ENCODE assay signal across 10 mouse cellular contexts in the genomic region with DNA sequence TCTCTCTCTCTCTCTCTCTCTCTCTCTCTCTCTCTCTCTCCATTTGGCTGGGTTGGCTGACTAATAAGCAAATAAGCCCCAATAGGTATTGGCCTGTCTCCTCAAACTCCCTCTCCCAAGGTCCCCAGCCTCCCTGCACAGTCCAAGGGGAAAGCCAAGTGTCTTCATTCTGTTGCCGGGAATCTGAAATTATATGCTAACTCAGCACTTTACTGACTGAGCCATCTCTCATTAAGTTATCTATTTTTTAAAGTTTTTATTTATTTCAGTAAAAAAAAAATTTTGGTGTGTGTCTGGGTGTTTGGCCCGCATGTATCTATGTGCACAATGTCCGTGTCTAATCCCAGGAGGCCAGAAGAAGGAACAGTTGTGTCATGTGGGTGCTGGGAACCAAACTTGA. TPM values are rescaled to one million over a fixed set of nuclear protein-coding genes. Genes with fewer than 3 reads are reported as not detected.
DNase-seq lines count a peak whose midpoint lies in the region; ATAC-seq lines count a peak whose summit lies in the region.
"Had no signal": no experiment of that assay in that cellular context is flagged by ENCODE, and none has a peak within 500 bp of the region (broad histone marks: within the 10 kb centered on the region; RNA-seq: fewer than 3 reads in every experiment).

No protein-coding gene starts in this region.

- ATAC-seq in heart, embryonic 15.5 days (replicated peaks; ENCODE audit: insufficient number of reproducible peaks, insufficient read depth, low FRiP score, low read depth) = no peak
- ATAC-seq in hindbrain, embryonic 15.5 days (ENCODE audit: low FRiP score, low read depth) = no peak
- ATAC-seq in midbrain, embryonic 14.5 days (ENCODE audit: low FRiP score, low TSS enrichment) = no peak

- H3K4me3 ChIP-seq in heart, embryonic 15.5 days = no peak overlapping the region
- 0 out of 2 replicates have a peak overlapping the region, but pooled peaks have one; percentile 62 for H3K4me3 ChIP-seq in brown adipose tissue, adult 24 weeks (ENCODE audit: insufficient read depth, low read depth, low read length)
- H3K4me3 ChIP-seq in hindbrain, embryonic 15.5 days = peak overlapping the region; percentile 62
- H3K4me3 ChIP-seq in midbrain, embryonic 14.5 days (replicated peaks; ENCODE audit: low read depth, low read length) = 0 out of 2 replicates have a peak overlapping the region, but pooled peaks have one; percentile 70

- H3K9ac ChIP-seq in heart, embryonic 15.5 days = no peak overlapping the region
- no peak overlapping the region for H3K9ac ChIP-seq in hindbrain, embryonic 15.5 days
- H3K9ac ChIP-seq in midbrain, embryonic 14.5 days (replicated peaks; ENCODE audit: low read length) = no peak overlapping the region

- 76% methylated on average over 3 of the region's 3 CpGs for WGBS in heart, embryonic 15.5 days
- 81% methylated on average over 3 of the region's 3 CpGs for WGBS in hindbrain, embryonic 15.5 days
- WGBS in midbrain, embryonic 14.5 days = 86% methylated on average over 3 of the region's 3 CpGs

- H3K36me3 ChIP-seq in heart, embryonic 15.5 days = no peaks in the 10 kb centered on the region
- H3K36me3 ChIP-seq in hindbrain, embryonic 15.5 days = no peaks in the 10 kb centered on the region
- H3K36me3 ChIP-seq in midbrain, embryonic 14.5 days (ENCODE audit: control insufficient read depth, insufficient read depth, low read length) = no peaks in the 10 kb centered on the region

- H3K27me3 ChIP-seq in heart, embryonic 15.5 days = no peaks in the 10 kb centered on the region
- H3K27me3 ChIP-seq in hindbrain, embryonic 15.5 days = 0 out of 2 replicates have a peak, but pooled peaks cover 3% of the 10 kb centered on the region
- no peaks in the 10 kb centered on the region for H3K27me3 ChIP-seq in midbrain, embryonic 14.5 days (ENCODE audit: control insufficient read depth, insufficient read depth, low read length)

- H3K9me3 ChIP-seq in heart, embryonic 15.5 days (replicated peaks) = no peaks in the 10 kb centered on the region
- no peaks in the 10 kb centered on the region for H3K9me3 ChIP-seq in hindbrain, embryonic 15.5 days
- H3K9me3 ChIP-seq in midbrain, embryonic 14.5 days (ENCODE audit: control insufficient read depth, low read length) = no peaks in the 10 kb centered on the region

- DNase-seq in heart, adult 18-20 months = no peak
- no peak for DNase-seq in midbrain, embryonic 14.5 days
- no peak for DNase-seq in thymus, adult 18-20 months
- DNase-seq in gastrocnemius, postnatal 4 days (ENCODE audit: low spot score in 2 of 2) = no peak
- DNase-seq in left cerebral cortex, adult 18-20 months (ENCODE audit: low spot score in 2 of 2) = no peak
- DNase-seq: gastrocnemius, postnatal 10 days; left cerebral cortex, postnatal 4 days had no signal

- peaks cover 56% of the 10 kb centered on the region for H3K4me1 ChIP-seq in heart, embryonic 15.5 days (replicated peaks)
- peaks cover 35% of the 10 kb centered on the region for H3K4me1 ChIP-seq in brown adipose tissue, adult 24 weeks (ENCODE audit: control insufficient read depth, insufficient read depth, insufficient read length, low read length)
- peaks cover 48% of the 10 kb centered on the region for H3K4me1 ChIP-seq in hindbrain, embryonic 15.5 days (replicated peaks)
- peaks cover 23% of the 10 kb centered on the region for H3K4me1 ChIP-seq in midbrain, embryonic 14.5 days (ENCODE audit: control insufficient read depth, insufficient read depth, low read length)

- H3K27ac ChIP-seq in heart, embryonic 15.5 days = 0 out of 2 replicates have a peak overlapping the region, but pooled peaks have one; percentile 85
- no peak overlapping the region for H3K27ac ChIP-seq in brown adipose tissue, adult 24 weeks (replicated peaks; ENCODE audit: low read depth, low read length)
- H3K27ac ChIP-seq in hindbrain, embryonic 15.5 days (replicated peaks) = no peak overlapping the region
- no peak overlapping the region for H3K27ac ChIP-seq in midbrain, embryonic 14.5 days (replicated peaks; ENCODE audit: low read depth, low read length)

- peak overlapping the region; percentile 87; the same call in 1 of the 2 replicates for H3K4me2 ChIP-seq in heart, embryonic 15.5 days
- H3K4me2 ChIP-seq in hindbrain, embryonic 15.5 days = peak overlapping the region; percentile 58
- H3K4me2 ChIP-seq in midbrain, embryonic 14.5 days (ENCODE audit: low read length) = peak overlapping the region; percentile 74

RNA-seq across cellular contexts. Expression of a gene that starts 1.0 kb away (rescaled TPM):
- polyA plus RNA-seq in heart, embryonic 15.5 days (2015; fragmentation: Nextera tagmentation; extraction: Ambion mirVana) = 46.7 and 52.9 TPM in 2 replicates
- 100 to 1,000 TPM; 229 to 242 TPM for total RNA-seq in heart, adult 18-20 months (2021)
- polyA plus RNA-seq in brown adipose tissue, adult 24 weeks (2012; ENCODE audit: insufficient read depth, insufficient read length, missing spikeins) = 13.6 and 19.5 TPM in 2 replicates
- polyA plus RNA-seq in hindbrain, embryonic 15.5 days (2015; fragmentation: Nextera tagmentation; extraction: Ambion mirVana) = 50.5 and 52.0 TPM in 2 replicates
- polyA plus RNA-seq in midbrain, embryonic 14.5 days (2014; fragmentation: Nextera tagmentation; extraction: Ambion mirVana) = 46.4 and 55.4 TPM in 2 replicates
- 100 to 1,000 TPM in 1 of 2 experiments, 10 to 100 TPM in 1; 92.7 to 105 TPM for total RNA-seq in gastrocnemius, postnatal 4 days (2021)
- 10 to 100 TPM; 50.9 to 60.8 TPM for total RNA-seq in left cerebral cortex, adult 18-20 months (2021)

RNA-seq across cellular contexts. Expression of a gene that starts 2.3 kb away (rescaled TPM):
- polyA plus RNA-seq in heart, embryonic 15.5 days (2015; fragmentation: Nextera tagmentation; extraction: Ambion mirVana) = 23.1 and 33.6 TPM in 2 replicates
- total RNA-seq in heart, adult 18-20 months (2021) = 10 to 100 TPM; 11.8 to 15.0 TPM
- 104 and 137 TPM in 2 replicates for polyA plus RNA-seq in brown adipose tissue, adult 24 weeks (2012; ENCODE audit: insufficient read depth, insufficient read length, missing spikeins)
- 17.6 and 21.2 TPM in 2 replicates for polyA plus RNA-seq in hindbrain, embryonic 15.5 days (2015; fragmentation: Nextera tagmentation; extraction: Ambion mirVana)
- polyA plus RNA-seq in midbrain, embryonic 14.5 days (2014; fragmentation: Nextera tagmentation; extraction: Ambion mirVana) = 11.3 and 13.1 TPM in 2 replicates
- 10 to 100 TPM; 16.7 to 20.8 TPM for total RNA-seq in gastrocnemius, postnatal 4 days (2021)
- total RNA-seq in left cerebral cortex, adult 18-20 months (2021) = 10 to 100 TPM; 19.0 to 22.3 TPM

RNA-seq across cellular contexts. Expression of a gene that starts 20.5 kb away (rescaled TPM):
- polyA plus RNA-seq in heart, embryonic 15.5 days (2015; fragmentation: Nextera tagmentation; extraction: Ambion mirVana) = 0.04 and 0.08 TPM in 2 replicates
- 1 to 10 TPM in 1 of 2 experiments, under 1 TPM in 1; 0.45 to 1.3 TPM for total RNA-seq in heart, adult 18-20 months (2021)
- 0.48 and 0.88 TPM in 2 replicates for polyA plus RNA-seq in brown adipose tissue, adult 24 weeks (2012; ENCODE audit: insufficient read depth, insufficient read length, missing spikeins)
- polyA plus RNA-seq in hindbrain, embryonic 15.5 days (2015; fragmentation: Nextera tagmentation; extraction: Ambion mirVana) = 0.09 and 0.10 TPM in 2 replicates
- polyA plus RNA-seq in midbrain, embryonic 14.5 days (2014; fragmentation: Nextera tagmentation; extraction: Ambion mirVana) = 0.08 and 0.09 TPM in 2 replicates
- 1 to 10 TPM in 1 of 2 experiments, under 1 TPM in 1; 0.88 to 1.1 TPM for total RNA-seq in gastrocnemius, postnatal 4 days (2021)
- total RNA-seq in left cerebral cortex, adult 18-20 months (2021) = under 1 TPM; 0.91 to 0.95 TPM

RNA-seq across cellular contexts. Expression of a gene that starts 31.2 kb away (rescaled TPM):
- 16.7 and 19.7 TPM in 2 replicates for polyA plus RNA-seq in heart, embryonic 15.5 days (2015; fragmentation: Nextera tagmentation; extraction: Ambion mirVana)
- 10 to 100 TPM; 38.2 to 39.5 TPM for total RNA-seq in heart, adult 18-20 months (2021)
- 19.7 and 20.3 TPM in 2 replicates for polyA plus RNA-seq in brown adipose tissue, adult 24 weeks (2012; ENCODE audit: insufficient read depth, insufficient read length, missing spikeins)
- 35.9 and 36.6 TPM in 2 replicates for polyA plus RNA-seq in hindbrain, embryonic 15.5 days (2015; fragmentation: Nextera tagmentation; extraction: Ambion mirVana)
- polyA plus RNA-seq in midbrain, embryonic 14.5 days (2014; fragmentation: Nextera tagmentation; extraction: Ambion mirVana) = 54.0 and 75.3 TPM in 2 replicates
- total RNA-seq in gastrocnemius, postnatal 4 days (2021) = 10 to 100 TPM; 60.3 to 62.5 TPM
- 100 to 1,000 TPM; 128 to 136 TPM for total RNA-seq in left cerebral cortex, adult 18-20 months (2021)

RNA-seq across cellular contexts. Expression of a gene that starts 44.0 kb away (rescaled TPM):
- polyA plus RNA-seq in heart, embryonic 15.5 days (2015; fragmentation: Nextera tagmentation; extraction: Ambion mirVana) = 0.74 and 1.1 TPM in 2 replicates
- 1 to 10 TPM; 2.5 to 2.9 TPM for total RNA-seq in heart, adult 18-20 months (2021)
- 1.3 and 2.2 TPM in 2 replicates for polyA plus RNA-seq in brown adipose tissue, adult 24 weeks (2012; ENCODE audit: insufficient read depth, insufficient read length, missing spikeins)
- polyA plus RNA-seq in hindbrain, embryonic 15.5 days (2015; fragmentation: Nextera tagmentation; extraction: Ambion mirVana) = 2.8 TPM in 2 replicates
- 4.6 and 6.8 TPM in 2 replicates for polyA plus RNA-seq in midbrain, embryonic 14.5 days (2014; fragmentation: Nextera tagmentation; extraction: Ambion mirVana)
- total RNA-seq in gastrocnemius, postnatal 4 days (2021) = 1 to 10 TPM; 1.1 to 3.0 TPM
- 1 to 10 TPM; 3.6 to 3.8 TPM for total RNA-seq in left cerebral cortex, adult 18-20 months (2021)
